Mouse (Mus musculus): ENCODE data around the gene Tradd.
"Not testable (repeated sequence)": the region's sequence is repeated elsewhere in the genome, so short reads cannot be mapped to it uniquely, and the experiment has no call there.

Gene Tradd

GRCm38 (mm10) chr8:105295256-105295655 is 30.8 kb upstream of the Tradd start:
- DNase-seq (ENCODE audit: low spot score) = no peak

- no peak for DNase-seq (ENCODE audit: low spot score)
Measured at GRCm38 (mm10) chr8:105294776-105295175, 30.4 kb upstream of the Tradd start.

GRCm38 (mm10) chr8:105293405-105293804 is 29.0 kb upstream of the Tradd start:
- DNase-seq (ENCODE audit: low spot score) = no peak

- no peak for DNase-seq (ENCODE audit: low spot score)
Measured at GRCm38 (mm10) chr8:105292471-105292870, 28.1 kb upstream of the Tradd start.

GRCm38 (mm10) chr8:105291802-105292201 is 27.4 kb upstream of the Tradd start:
- not testable (repeated sequence) for DNase-seq (ENCODE audit: low spot score)

- DNase-seq (ENCODE audit: low spot score) = not testable (repeated sequence)
Measured at GRCm38 (mm10) chr8:105291364-105291763, 27.0 kb upstream of the Tradd start.

- DNase-seq (ENCODE audit: low spot score) = peak; percentile 89
Measured at GRCm38 (mm10) chr8:105290554-105291314, 26.3 kb upstream of the Tradd start.

- no peak for DNase-seq (ENCODE audit: low spot score)
Measured at GRCm38 (mm10) chr8:105289805-105290460, 25.5 kb upstream of the Tradd start, which contains the start of gene 4931428F04Rik. 4931428F04Rik (minus strand) TSS chr8:105289864.

GRCm38 (mm10) chr8:105288958-105289732 is 24.7 kb upstream of the Tradd start:
- DNase-seq (ENCODE audit: low spot score) = peak; percentile 91

- no peak for DNase-seq (ENCODE audit: low spot score)
Measured at GRCm38 (mm10) chr8:105288231-105288630, 23.8 kb upstream of the Tradd start.

GRCm38 (mm10) chr8:105286907-105287306 is 22.5 kb upstream of the Tradd start:
- DNase-seq (ENCODE audit: low spot score) = no peak

- DNase-seq (ENCODE audit: low spot score) = no peak
Measured at GRCm38 (mm10) chr8:105285514-105285913, 21.1 kb upstream of the Tradd start.

- DNase-seq (ENCODE audit: low spot score) = no peak
Measured at GRCm38 (mm10) chr8:105283074-105283473, 18.7 kb upstream of the Tradd start.

- no peak for DNase-seq (ENCODE audit: low spot score)
Measured at GRCm38 (mm10) chr8:105282239-105282638, 17.8 kb upstream of the Tradd start.

GRCm38 (mm10) chr8:105281821-105282220 is 17.4 kb upstream of the Tradd start:
- DNase-seq (ENCODE audit: low spot score) = no peak

GRCm38 (mm10) chr8:105280567-105280966 is 16.2 kb upstream of the Tradd start:
- DNase-seq (ENCODE audit: low spot score) = no peak

- peak; percentile 69 for DNase-seq (ENCODE audit: low spot score)
Measured at GRCm38 (mm10) chr8:105278911-105279334, 14.5 kb upstream of the Tradd start.

- DNase-seq (ENCODE audit: low spot score) = no peak
Measured at GRCm38 (mm10) chr8:105276292-105277120, 12.1 kb upstream of the Tradd start.

- DNase-seq (ENCODE audit: low spot score) = no peak
Measured at GRCm38 (mm10) chr8:105275840-105276239, 11.4 kb upstream of the Tradd start, which contains the start of gene Nol3. Nol3 (plus strand) TSS chr8:105276140.

GRCm38 (mm10) chr8:105275387-105275786 is 11.0 kb upstream of the Tradd start:
- DNase-seq (ENCODE audit: low spot score) = no peak

GRCm38 (mm10) chr8:105270916-105271186 is 6.4 kb upstream of the Tradd start:
- DNase-seq (ENCODE audit: low spot score) = no peak

Data from ovary, postnatal 14 days (tissue).